Mouse (Mus musculus) CH12.LX (cell line): ENCODE measurements around the gene Gabra3.

Source experiments
- CHD1 ChIP-seq: IDR thresholded peaks from 2 replicates; pipeline ENCODE4 v1.6.1; 2012; ENCODE audit warnings: low read depth, low read length, improper control_type of control experiment, inconsistent platforms
- CTCF ChIP-seq, 2 experiments: IDR thresholded peaks in 1 of 2; conservative IDR thresholded peaks in 1 of 2; 2 replicates each; pipeline ENCODE4 v1.5.1; 2011 to 2012; ENCODE audit warnings: low read depth in 2 of 2, low read length in 2 of 2, improper control_type of control experiment in 1 of 2, inconsistent platforms in 1 of 2, mild to moderate bottlenecking in 1 of 2, moderate library complexity in 1 of 2
- POLR2A ChIP-seq: IDR thresholded peaks from 2 replicates; pipeline ENCODE4 v1.6.1; 2011; ENCODE audit warnings: low read depth, mild to moderate bottlenecking, improper control_type of control experiment, low read length

- TF ChIP-seq CTCF (conservative IDR thresholded peaks at IDR 0.05 in 1 of 2, IDR thresholded peaks at IDR 0.05 in 1 of 2; ENCODE audit: low read depth in 2 of 2, low read length in 2 of 2), result no peak
- TF ChIP-seq CHD1, result no peak
- no peak for TF ChIP-seq POLR2A
Observed at GRCm38 (mm10) chrX:72386758-72387157, 269.9 kb downstream of the Gabra3 start, which contains the start of gene Magea10.
